Mouse (Mus musculus) forebrain, postnatal 0 days (tissue): ENCODE data around the gene Mrps31. TPM values are rescaled to one million over a fixed set of nuclear protein-coding genes. Genes with fewer than 3 reads are reported as not detected.

Experiments
- ATAC-seq: fragments of 200-750 bp; cut with Nextera tagmentation; 2 replicates; pipeline ENCODE4 v1.8.0; 2017; ENCODE audit warnings: mild to moderate bottlenecking, moderate library complexity
- DNase-seq: peaks from one replicate; pipeline ENCODE4 v3.0.0-alpha.2; 2015
- H3K27ac ChIP-seq: fragments of 300-500 bp; sonication (generic); 2 replicates; pipeline ENCODE4 v1.5.1; 2014; ENCODE audit warnings: low read depth, mild to moderate bottlenecking, antibody characterized with exemption, low read length, moderate library complexity, mixed read lengths
- H3K27me3 ChIP-seq: fragments of 300-500 bp; sonication (generic); 2 replicates; pipeline ENCODE4 v1.6.1; 2014; ENCODE audit warnings: mild to moderate bottlenecking, low read length, mixed read lengths; ENCODE audit not compliant: insufficient read depth
- H3K36me3 ChIP-seq: fragments of 300-500 bp; sonication (generic); 2 replicates; pipeline ENCODE4 v1.6.1; 2014; ENCODE audit warnings: mild to moderate bottlenecking, moderate library complexity; ENCODE audit not compliant: insufficient read depth
- H3K4me1 ChIP-seq: fragments of 300-500 bp; sonication (generic); 2 replicates; pipeline ENCODE4 v1.6.1; 2014; ENCODE audit warnings: antibody characterized with exemption; ENCODE audit not compliant: insufficient read depth
- H3K4me2 ChIP-seq: fragments of 300-500 bp; sonication (generic); 2 replicates; pipeline ENCODE4 v1.6.1; 2014; ENCODE audit warnings: low read depth, mild to moderate bottlenecking, moderate library complexity
- H3K4me3 ChIP-seq: fragments of 300-500 bp; sonication (generic); 2 replicates; pipeline ENCODE4 v1.5.1; 2014; ENCODE audit warnings: low read depth, low read length, mixed read lengths
- H3K9ac ChIP-seq: fragments of 300-500 bp; sonication (generic); 2 replicates; pipeline ENCODE4 v1.6.1; 2014; ENCODE audit warnings: mild to moderate bottlenecking
- H3K9me3 ChIP-seq: fragments of 300-500 bp; sonication (generic); 2 replicates; pipeline ENCODE4 v1.6.1; 2016; ENCODE audit warnings: low read length
- CTCF ChIP-seq: sonication (generic); IDR thresholded peaks from 2 replicates; pipeline ENCODE4 v1.5.1; 2016; ENCODE audit warnings: antibody characterized with exemption, control low read depth, low read depth
- WGBS: fragments of 180-500 bp; shearing (Covaris S2); extraction: QIAGEN DNeasy Blood & Tissue Kit; methylation state at CpG from one replicate; pipeline ENCODE4 v1.1.7; 2014; 5-methylcytosine and 5-hydroxymethylcytosine counted together
- polyA plus RNA-seq: library from polyadenylated mRNA; unstranded; fragments of >200 nt; fragmentation: Nextera tagmentation; extraction: Ambion mirVana; gene quantifications from 2 replicates; pipeline ENCODE4 v1.2.1, GENCODE M21; 2015
- total RNA-seq: library from RNA; depleted of rRNA; stranded (reverse); fragments of >200 nt; gene quantifications from 2 replicates; pipeline ENCODE4 v1.2.3, GENCODE M21; 2014; rRNA removed

The Mrps31 gene
- total RNA-seq = 24.9 and 33.7 TPM in 2 replicates
- 31.2 and 34.3 TPM in 2 replicates for polyA plus RNA-seq

DNA sequence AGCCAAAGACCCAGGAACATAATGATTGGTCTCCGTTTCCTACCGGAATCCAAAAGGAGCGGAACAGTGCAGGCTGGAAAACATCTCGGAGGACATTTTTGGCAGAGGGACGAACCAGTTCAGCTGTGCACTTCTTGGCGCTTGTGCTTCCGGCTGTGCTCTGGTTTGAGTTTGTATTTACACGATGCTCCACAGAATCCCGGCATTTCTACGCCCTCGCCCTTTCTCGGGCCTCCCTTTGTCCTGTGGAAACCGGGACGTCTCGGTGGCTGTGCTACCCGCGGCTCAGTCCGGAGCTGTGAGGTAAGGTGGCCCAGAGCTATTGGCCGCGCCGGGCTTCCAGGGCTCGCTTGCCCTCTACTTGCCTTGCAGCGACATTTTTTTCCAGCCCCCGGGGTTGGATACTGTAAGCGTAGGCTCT, at the start of gene Mrps31:
Gene Mrps31 (plus strand): TSS at position 80 of the 421 bp plus-strand sequence.
- Histone ChIP-seq H3K4me1 (0 out of 2 replicates have a peak, but pooled peaks cover 7% of the 10 kb centered on the region), H3K36me3 (no peaks in the 10 kb centered on the region; the same call in 1 of the 2 replicates), H3K9me3 (no peaks in the 10 kb centered on the region), H3K4me3 (peak within 1 kb of the TSS; percentile 92), H3K27me3 (no peaks in the 10 kb centered on the region), H3K9ac (peak within 1 kb of the TSS; percentile 93), H3K4me2 (peak within 1 kb of the TSS; percentile 83), H3K27ac (peak within 1 kb of the TSS; percentile 89)
- WGBS = under 1% methylated on average over 25 of the region's 25 CpGs
- no peak for TF ChIP-seq CTCF
- peak; percentile 94 for DNase-seq
- ATAC-seq = peak; percentile 98

DNA sequence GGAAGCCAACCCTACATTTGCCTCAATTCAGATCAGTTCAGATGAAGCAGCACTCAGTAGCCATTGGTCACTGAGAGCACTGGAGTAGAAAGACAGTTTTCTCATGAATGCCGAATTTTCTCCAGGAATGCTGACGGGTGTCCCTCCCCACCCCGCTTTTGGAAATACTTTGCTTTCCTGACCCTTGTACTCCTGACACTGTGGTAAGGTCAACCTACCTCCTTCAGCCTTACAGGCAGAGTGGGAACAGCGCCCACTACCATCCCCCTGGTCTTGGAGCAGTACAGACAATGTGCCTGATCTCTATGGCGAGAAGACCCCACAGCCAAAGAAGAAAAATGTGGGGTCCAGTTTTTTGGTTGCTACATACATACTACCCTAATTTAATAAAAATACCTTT, 34.9 kb upstream of the Mrps31 start:
- Histone ChIP-seq H3K4me3 (no peak overlapping the region), H3K36me3 (peaks cover 9% of the 10 kb centered on the region), H3K4me2 (no peak overlapping the region), H3K9ac (no peak overlapping the region), H3K27ac (no peak overlapping the region), H3K9me3 (no peaks in the 10 kb centered on the region), H3K27me3 (no peaks in the 10 kb centered on the region), H3K4me1 (no peaks in the 10 kb centered on the region)
- DNase-seq (no peak), ATAC-seq (no peak)
- WGBS = 90% methylated on average over 5 of the region's 5 CpGs
- TF ChIP-seq CTCF = no peak

DNA sequence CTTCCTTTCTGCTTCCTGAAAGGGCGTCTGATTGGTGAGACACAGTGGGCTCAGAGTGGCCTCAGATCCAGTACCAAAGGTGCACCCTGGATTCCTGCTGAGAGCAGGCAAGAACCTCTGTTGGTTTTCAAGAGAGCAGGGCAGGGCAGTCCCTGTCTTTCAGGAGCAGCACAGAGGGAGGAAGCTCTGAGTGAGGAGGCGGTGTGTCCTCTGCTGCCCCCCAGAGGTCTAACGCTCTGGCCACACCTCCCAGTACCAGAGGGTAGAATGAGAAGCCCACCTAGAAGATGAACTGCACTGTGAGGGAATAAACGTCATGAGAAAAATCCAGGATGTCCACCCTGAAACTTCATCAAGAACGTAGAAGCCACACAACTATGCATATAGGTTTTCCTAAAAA, 34.3 kb upstream of the Mrps31 start:
- Histone ChIP-seq H3K36me3 (peaks cover 15% of the 10 kb centered on the region), H3K4me3 (no peak overlapping the region), H3K9me3 (no peaks in the 10 kb centered on the region), H3K27ac (no peak overlapping the region), H3K27me3 (no peaks in the 10 kb centered on the region), H3K9ac (no peak overlapping the region), H3K4me2 (no peak overlapping the region), H3K4me1 (no peaks in the 10 kb centered on the region)
- 44% methylated on average over 5 of the region's 5 CpGs for WGBS
- ATAC-seq (peak; percentile 74), DNase-seq (peak; percentile 4)
- TF ChIP-seq CTCF = peak; percentile 55

DNA sequence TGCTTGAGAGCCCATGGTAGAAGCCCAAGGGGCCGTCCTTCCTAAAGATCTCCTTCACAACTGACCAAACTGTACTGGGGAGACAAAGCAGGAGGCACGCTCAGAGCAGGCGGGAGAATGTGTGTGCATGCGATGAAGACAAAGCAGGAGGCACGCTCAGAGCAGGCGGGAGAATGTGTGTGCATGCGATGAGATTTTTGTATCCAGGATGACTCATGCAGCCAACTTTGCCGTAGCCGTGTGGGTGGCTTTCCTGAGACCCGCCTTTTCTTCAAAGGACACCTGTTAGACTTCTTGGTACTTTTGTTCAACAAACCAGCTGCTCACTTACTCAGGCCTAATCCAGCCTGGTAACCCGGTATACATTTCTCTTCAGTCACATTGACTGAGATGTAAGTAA, 30.2 kb upstream of the Mrps31 start:
- H3K4me3 ChIP-seq = no peak overlapping the region
- H3K27ac ChIP-seq = no peak overlapping the region
- peaks cover 18% of the 10 kb centered on the region for H3K36me3 ChIP-seq
- no peaks in the 10 kb centered on the region for H3K27me3 ChIP-seq
- no peaks in the 10 kb centered on the region for H3K9me3 ChIP-seq
- H3K4me1 ChIP-seq = no peaks in the 10 kb centered on the region
- no peak for TF ChIP-seq CTCF
- no peak overlapping the region for H3K4me2 ChIP-seq
- WGBS = 96% methylated on average over 11 of the region's 11 CpGs
- H3K9ac ChIP-seq = no peak overlapping the region
- DNase-seq (no peak), ATAC-seq (no peak)

DNA sequence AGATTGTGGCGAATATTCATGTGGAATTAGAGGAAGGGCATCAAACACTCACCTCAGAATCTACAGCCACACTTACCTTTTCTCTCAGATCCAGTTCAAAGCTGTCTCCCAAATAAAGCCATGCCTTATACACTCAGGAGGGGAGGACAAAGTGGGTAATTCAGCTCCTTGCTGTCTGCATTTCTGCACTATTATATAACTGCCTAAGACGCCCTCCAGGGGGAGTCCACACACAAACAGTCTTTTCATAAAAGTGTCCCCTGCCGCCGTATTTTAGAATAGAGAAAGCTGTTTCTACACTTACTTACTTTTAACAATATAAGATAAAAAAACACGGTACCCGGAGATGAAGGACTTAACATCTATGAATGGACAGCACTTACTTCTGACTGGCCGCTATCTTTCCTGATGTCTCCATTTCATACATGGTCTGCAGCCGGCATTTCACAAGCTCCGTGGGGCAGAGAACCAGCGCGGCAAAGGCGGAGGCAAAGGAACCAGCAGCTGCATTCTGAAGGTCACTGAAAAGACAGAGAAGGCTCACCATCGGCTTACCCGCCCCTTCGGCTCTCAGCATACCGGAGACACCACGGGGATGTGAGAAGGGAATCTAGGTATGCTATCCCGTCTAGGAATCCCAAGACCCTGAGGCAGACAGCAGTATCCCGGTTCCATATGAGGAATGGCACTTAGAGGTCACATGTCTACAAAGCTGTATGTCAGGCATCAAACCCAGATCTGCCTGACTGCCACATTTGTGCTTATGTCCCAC, 28.2 kb upstream of the Mrps31 start:
- Histone ChIP-seq H3K9me3 (no peaks in the 10 kb centered on the region), H3K36me3 (peaks cover 23% of the 10 kb centered on the region), H3K4me3 (no peak overlapping the region), H3K4me1 (no peaks in the 10 kb centered on the region), H3K4me2 (no peak overlapping the region), H3K27me3 (no peaks in the 10 kb centered on the region), H3K9ac (no peak overlapping the region), H3K27ac (no peak overlapping the region)
- WGBS = 80% methylated on average over 19 of the region's 19 CpGs
- peak; percentile 62; the same call in 1 of the 2 replicates for ATAC-seq
- TF ChIP-seq CTCF = peak; percentile 31
- peak; percentile 10 for DNase-seq

DNA sequence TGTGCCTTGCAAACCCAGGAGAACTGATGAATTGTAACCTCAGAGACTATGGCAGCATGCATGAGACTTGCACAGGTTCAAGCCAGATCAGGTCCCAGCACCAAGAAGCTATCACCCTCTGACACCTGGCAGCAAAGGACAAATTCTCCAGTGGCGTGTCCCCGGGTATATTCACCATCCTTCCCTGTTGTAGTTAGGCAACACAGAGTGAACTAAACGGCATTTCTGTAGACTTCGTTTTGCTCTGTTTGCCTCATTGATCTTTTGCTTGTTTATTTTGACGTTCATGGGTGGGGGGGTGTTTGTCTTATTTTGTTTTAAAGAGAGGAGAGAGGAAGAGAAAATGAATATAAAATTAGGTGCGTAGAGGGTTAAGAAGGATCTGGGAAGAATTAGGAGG, 26.0 kb upstream of the Mrps31 start:
- no peak overlapping the region for H3K9ac ChIP-seq
- no peak overlapping the region for H3K4me3 ChIP-seq
- H3K4me1 ChIP-seq = no peaks in the 10 kb centered on the region
- H3K36me3 ChIP-seq = peaks cover 33% of the 10 kb centered on the region
- no peaks in the 10 kb centered on the region for H3K9me3 ChIP-seq
- 95% methylated on average over 6 of the region's 6 CpGs for WGBS
- DNase-seq = no peak
- H3K27me3 ChIP-seq = no peaks in the 10 kb centered on the region
- H3K27ac ChIP-seq = no peak overlapping the region
- no peak for ATAC-seq
- no peak overlapping the region for H3K4me2 ChIP-seq
- TF ChIP-seq CTCF = no peak

DNA sequence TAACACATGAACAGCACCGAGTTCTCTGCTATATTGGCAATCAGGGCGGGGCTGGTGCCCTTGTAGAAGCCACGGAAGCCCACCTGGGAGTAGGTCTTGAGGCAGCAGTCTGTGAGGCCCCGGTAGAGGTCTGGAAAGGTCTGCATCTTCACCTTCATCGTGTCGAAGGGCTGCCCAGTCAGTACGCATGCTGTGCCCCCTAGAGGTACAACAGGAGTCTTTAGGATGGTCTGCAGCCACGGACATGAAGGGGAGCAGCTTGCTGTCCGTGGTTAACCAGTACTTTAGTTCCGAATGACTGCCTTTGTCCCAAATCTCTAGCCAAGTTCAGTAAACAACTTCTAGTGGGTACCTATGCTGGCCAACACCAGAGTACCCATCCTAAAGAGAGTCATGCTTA, 21.3 kb upstream of the Mrps31 start:
- Histone ChIP-seq H3K4me1 (no peaks in the 10 kb centered on the region), H3K36me3 (0 out of 2 replicates have a peak, but pooled peaks cover 17% of the 10 kb centered on the region), H3K4me2 (no peak overlapping the region), H3K27ac (no peak overlapping the region), H3K9ac (no peak overlapping the region), H3K27me3 (no peaks in the 10 kb centered on the region), H3K9me3 (no peaks in the 10 kb centered on the region), H3K4me3 (no peak overlapping the region)
- TF ChIP-seq CTCF = no peak
- DNase-seq = no peak
- no peak for ATAC-seq
- 80% methylated on average over 10 of the region's 10 CpGs for WGBS
